Mouse (Mus musculus): ENCODE results near the gene Nop2.

The Nop2 gene

DNA sequence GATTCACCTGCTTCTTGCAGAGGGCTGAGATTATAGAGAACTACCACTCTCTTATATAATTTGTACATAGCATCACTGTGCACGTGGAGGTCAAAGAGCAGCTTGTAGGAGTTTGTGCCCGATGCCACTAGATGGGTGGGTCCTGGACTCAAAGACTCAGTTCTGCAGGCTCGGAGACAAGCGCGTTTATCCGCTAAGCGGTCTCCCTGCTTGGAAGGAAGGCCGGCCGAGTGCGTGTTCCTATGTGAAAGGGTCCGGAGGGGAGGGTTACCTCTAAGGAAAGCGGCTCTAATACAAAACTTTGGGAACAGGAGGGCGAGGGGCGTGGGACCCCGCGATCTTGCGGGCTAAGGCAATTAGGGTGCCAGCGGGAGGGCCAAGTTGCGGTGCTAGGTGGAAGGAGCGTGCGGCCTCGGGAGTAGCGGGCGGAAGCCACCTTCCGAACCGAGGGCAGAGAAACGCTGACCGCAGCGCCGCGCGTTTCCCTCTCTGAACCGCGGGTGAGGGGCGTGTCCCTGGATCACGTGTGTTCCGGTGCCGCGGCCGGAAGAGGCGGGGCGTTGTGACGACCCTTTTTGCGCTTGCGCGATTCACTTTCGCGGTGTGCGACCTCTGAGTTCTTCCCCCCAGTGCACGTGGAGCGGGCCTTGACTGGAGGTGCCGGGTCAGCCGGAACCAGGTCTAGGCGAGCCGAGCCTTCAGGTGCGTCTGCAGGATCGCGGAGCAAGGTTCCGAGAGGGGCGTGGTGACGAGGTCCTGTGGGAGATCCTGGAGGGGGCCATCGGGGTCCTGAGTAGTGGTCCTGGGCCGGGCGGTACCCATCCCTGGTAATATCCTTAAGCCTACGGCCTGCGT is at the start of gene Nop2:
TSS of gene Nop2 (plus strand) at position 608 of the 855 bp plus-strand sequence.
- peak; percentile 68 to 84 for DNase-seq (ENCODE audit: low spot score in 2 of 2)

DNA sequence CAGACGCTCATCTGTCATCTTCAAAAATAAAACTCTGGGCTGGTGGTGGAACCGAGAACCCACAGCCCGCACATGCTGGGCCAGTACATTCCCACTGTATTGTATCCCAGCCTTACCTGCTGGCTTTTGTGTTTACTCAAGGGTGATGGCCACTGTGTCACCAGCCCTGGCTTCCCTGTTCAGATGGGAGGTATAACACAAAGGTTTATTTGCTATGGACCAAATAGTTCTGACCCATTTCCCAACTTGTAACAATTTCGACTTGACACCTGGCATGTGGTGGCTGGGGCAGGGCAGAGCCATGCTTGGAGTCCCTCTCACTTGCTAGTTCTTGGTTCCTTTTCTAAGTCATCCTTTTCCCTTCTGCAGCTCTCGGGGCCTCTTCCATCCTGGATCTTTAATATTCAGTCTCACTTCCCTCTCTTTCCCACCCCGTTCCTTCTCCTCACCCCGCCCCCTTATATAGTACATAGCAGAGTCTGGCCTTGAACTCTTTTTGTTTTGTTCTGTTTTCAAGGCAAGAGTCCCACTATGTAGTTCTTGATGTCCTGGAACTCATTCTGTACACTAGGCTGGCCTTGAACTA is 48.8 kb upstream of the Nop2 start:
- no peak for DNase-seq (ENCODE audit: low spot score in 2 of 2)

DNA sequence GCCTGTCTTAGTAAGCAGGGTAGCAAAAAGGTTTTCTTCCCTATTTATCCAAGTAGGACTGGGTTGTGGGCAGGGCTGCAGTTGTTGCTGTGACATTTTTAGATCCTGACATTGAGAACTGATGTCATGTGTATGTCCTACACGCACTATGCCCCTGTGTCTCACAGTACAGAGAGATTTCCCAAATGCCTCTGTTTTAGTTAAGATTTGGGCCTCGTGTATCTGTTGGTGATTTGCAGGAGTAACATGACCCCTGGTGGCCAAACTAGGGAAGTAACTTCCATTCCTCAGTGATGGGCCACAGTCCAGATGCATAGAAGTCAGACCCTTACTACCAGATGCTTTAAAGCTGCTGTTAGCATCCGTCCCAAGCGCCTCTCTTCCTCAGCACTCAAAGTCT is 47.3 kb upstream of the Nop2 start:
- peak in 1 of 2 experiments; percentile 66 for DNase-seq (ENCODE audit: low spot score in 2 of 2)

DNA sequence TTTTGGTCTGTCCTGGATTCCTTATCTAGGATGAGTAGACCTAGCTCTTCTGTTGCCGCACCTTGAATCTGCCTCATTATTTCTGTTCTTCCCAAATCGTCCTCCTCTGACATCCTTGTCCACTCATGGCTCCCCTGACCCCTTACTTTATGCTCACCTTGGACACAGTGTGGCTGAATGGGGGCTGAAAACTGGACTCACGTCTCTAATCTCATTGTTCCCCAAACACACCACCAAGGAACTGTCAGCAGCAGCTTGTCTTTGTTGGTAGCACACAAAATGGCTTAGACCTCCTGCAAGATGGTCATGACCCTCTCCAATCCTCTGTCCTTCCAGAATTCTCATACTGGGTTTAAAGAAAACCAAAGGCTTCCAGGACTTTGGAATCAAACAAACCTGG is 43.8 kb upstream of the Nop2 start:
- DNase-seq (ENCODE audit: low spot score in 2 of 2), result no peak

DNA sequence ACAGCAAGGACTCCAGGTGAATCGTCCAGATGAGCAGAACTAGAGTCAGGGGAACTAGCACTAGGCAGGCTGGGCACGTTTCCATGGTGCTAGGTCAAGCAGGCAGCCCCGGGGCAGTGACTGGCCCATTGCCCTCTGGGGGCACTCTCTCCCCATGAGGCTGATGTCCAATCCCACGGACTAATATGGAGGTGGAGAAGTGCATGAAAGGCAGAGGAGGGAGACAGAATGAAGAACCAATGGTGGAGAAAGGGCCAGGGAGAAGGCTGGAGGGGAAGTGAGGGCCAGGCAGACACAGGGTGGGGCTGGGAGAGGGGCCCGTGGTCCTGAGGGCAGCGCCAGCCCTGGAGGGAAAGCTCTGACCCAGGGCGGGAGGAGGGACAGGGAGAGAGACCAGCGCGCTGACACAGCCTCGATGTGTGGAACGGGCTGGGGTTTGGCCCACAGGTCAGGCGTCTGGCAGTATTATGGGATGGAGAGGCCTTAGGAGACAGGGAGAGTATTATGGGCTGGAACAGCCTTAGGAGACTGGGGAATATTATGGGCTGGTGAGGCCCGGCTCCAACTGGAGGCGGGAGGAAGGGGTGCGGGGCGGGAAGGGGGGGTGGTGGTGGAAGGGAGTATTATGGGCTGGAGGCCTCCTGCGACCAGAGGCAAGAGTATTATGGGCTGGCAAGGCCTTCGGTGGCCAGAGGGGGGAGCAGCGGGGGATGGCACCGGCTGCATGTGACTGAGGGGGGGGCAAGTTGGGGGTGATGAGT is 43.0 kb upstream of the Nop2 start:
- DNase-seq (ENCODE audit: low spot score in 2 of 2), result peak; percentile 67 to 81

DNA sequence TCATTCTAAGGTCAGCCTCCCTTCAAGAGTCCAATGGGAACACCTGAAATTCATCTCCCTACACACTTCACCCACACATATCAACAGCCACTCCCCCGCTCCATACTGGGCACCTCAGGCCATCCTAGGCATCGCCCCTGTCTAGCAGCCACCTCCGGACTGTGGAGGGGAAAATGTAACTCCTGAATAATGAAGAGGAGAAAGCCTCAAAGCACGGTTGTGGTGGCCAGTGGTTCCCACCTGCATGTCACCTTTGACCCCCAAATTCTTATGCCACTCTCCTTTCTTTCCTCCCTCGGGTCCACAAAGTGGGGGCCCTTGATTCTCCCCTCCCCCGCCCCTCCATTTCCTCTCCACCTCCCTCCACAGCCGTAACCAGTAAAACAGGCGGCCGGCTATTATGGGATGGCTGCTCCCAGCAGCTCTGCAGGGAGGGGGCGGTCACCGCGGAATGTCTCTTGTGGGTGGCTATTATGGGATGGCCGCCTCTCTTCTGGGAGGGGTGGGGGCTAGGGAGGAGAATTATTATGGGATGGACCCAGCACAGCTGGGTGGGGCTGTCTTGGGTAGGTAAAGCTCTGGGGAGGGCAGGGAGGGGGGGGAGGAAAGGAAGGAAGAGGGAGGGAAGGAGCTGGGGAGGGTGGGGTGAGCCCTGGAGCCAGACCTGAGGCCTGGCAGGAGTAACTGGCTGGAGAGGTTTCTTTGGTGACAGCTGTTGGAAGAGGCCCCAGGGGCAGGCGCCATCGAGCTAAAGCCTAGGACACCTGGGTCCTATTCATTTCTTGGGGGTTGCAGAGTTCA is 42.0 kb upstream of the Nop2 start:
- peak; percentile 47 to 70 for DNase-seq (ENCODE audit: low spot score in 2 of 2)

DNA sequence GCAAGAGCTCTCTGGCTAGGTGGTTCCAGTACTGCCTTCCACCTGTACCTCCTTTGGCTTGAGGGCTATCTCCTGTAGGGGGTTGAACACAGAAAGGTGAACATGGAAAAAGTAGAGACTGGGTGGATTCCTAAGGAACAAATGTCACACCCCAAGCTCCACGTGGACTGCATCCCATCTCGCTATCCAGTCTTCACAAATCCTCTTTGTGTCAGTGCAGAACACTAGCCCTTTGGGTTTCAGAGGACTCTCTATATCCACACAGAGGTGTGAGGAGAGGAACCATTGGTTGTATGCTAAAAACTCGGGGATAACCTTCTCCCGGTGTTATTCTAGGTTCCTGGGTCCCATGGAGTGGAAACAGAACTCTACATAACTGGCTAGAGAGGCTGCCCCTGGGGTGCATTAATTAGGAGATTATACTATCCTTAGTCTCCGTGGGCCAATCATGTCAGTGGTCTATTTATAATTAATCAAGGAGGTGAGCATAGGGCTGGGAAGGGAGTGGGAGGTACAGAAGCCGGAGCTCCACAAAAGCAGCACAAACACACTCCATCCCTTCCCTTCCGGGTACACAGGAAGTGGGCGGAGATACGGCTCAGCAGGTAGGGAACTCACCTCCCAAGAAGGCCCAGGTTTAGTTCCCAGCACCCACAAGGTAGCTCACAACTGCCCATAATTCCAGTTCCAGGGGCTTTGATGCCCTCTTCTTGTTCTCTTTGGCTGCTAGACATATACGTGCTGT is 41.2 kb upstream of the Nop2 start:
- DNase-seq (ENCODE audit: low spot score in 2 of 2), result no peak

DNA sequence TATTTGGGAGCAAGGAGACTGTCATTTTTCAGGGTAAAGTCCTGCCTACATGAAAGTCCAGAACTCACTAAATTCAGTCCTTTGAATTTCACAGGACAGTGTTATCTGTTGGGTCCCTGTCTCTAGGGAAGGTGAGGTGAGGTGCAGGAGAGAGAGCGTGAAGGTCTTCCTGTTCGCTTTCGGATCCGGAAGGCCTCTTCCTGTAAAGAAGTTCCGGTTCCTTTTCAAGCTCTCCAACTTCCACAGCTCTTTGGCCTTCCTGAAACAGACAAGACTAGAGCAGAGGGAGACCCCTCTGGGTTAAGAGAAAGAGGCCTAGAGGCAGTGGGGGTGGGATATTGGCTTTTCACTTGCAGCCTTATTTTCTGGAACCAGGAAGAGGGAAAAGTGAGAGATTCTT is 39.3 kb upstream of the Nop2 start:
- DNase-seq (ENCODE audit: low spot score in 2 of 2), result no peak

DNA sequence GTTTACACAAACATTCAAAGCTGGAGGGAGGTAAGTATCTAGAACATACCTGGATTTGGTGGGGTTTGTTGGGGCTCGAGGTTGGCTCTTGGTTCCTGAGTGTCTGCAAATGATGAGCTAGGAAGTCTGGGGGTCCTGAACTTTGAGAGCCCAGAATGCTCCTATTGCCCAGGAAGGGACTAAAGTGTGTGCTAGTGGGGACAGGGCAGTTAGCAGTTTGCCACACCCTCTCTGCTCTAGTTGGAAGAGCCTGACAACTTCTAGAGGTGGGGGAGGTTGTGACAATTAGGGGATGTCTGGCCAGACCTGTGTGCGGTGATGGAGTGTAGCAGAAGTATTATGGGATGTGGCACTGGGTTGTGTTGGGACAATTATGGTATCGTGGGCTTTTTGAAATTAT is 36.9 kb upstream of the Nop2 start:
- DNase-seq (ENCODE audit: low spot score in 2 of 2), result no peak

DNA sequence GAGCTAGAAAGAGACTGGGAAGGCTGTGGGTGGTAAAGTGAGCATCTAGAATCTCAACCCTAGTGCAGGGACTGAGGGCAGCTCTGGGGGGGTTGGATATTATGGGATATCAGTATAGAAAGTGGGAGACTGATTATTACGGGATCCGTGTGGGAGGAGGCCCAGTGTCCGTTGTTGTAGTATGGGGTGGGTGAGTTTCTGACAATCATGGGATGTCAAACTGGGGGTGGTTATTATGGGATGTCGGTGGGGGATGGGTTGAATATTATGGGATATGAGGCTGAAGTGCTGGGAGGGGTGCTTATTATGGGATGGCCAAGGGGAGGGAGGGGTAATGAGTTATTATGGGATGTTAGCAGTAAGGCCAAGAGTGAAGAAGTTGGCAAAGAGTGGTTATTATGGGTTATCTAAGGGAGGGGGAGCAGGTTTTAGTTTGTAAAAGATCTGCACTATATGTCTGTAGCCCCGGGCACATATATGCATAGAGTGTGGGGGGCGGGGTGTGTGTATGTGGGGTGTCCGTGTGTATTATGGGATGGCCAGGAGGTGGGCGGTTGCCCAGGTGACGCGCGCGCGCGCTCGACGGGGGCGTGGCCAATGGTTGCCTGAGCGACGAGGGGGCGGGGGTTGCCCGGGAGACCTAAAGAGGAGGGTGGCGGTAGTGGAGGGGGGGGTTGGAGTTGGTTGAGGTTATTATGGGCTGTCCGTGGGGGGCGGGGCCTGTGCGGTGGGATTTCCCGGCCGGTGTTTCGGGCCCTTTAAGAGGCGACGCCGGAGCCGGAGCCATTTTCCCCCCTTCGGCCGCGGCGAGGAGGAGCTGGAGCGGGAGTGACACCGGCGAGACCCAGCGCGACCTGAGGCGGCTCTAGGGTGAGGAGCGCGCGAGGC is 36.1 kb upstream of the Nop2 start, which contains the start of gene Chd4:
TSS of gene Chd4 (plus strand) at position 591 of the 888 bp plus-strand sequence.
- DNase-seq (ENCODE audit: low spot score in 2 of 2), result peak; percentile 95 to 98

DNA sequence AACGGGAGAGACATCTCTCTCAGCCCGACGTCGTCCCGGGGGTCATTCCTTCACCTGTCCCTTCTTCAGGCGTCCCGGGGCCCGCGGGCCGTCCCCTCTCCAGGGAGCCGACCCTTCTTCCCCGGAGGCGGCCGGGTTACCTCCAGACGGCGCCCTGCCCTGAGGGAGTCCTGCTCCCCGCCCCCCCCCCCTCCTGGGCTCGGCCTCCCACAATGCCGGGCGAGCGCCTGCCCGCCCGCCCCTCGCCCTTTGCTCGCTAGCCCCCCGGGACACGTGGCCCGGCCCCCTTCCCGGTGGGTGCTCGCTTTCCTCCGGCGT is 35.5 kb upstream of the Nop2 start:
- no peak for DNase-seq (ENCODE audit: low spot score in 2 of 2)

DNA sequence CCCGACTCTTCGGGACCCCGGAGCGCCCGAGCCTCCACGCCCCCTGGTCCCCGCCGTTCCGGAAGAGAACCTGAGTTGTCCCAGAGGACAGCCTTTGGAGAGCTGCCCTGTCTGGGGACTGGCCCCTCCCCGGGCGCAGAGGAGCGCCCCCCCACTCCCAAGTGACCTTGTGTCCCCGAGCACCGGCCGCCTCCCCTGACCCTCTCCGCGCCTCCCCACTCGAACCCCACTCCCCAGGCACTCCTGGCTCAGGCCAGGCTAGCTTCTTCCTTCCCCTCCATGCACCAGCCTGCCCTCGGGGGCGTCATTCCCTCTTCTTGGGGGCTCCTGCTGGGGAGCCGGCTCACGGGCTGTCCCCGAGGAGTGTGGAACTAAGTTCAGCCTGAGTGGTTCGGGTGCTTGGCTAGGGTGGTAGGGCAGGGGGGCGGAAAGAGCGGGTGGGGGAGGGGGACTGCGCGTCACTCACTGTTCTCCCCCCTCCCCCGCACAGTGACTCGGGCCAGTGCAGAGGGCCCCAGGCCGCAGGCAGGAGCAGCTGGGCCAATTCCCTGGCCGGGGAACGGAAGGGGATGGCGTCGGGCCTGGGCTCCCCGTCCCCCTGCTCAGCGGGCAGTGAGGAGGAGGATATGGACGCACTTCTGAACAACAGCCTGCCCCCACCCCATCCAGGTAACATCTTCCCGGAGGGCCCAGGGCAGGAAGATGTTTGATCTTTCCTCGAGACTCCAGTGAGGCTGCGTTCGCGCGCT is 34.9 kb upstream of the Nop2 start:
- DNase-seq (ENCODE audit: low spot score in 2 of 2), result peak in 1 of 2 experiments; percentile 62

DNA sequence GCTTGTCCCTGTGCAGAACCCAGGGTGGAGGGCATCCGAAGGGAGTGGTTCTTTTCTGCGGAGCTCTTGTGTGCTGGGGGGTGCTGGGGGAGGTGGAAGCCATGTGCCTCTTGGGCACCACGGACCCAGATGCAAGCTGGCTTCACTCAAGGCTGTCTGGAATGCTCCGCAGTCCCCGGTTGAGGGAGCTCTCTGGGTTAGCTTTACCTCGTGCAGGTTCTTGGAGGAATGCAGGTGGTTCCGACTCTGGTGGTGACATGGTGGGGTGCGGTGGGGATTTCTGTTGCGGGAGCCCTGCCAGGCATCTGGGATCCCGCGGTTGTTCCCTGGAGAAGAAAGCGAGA is 34.4 kb upstream of the Nop2 start:
- no peak for DNase-seq (ENCODE audit: low spot score in 2 of 2)

DNA sequence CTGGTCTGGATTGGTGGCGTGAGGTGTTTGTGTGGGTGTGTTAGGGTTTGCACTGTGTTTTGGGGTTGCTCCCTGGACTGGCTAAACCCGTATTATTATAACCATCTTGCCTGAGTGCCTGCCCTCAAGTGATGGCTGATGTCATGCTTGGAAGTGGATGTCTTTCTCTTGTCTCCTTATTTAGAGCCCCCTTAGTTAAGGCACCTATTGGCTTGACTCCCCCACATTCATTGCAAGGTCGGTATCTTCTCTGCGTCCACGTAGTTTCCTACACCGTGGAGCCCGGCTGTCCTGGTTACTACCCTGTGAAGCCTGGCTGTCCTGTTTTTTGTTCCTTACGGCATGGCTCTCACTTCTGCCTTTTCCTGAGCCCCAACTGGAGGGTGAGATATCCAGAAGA is 33.8 kb upstream of the Nop2 start:
- DNase-seq (ENCODE audit: low spot score in 2 of 2), result no peak

DNA sequence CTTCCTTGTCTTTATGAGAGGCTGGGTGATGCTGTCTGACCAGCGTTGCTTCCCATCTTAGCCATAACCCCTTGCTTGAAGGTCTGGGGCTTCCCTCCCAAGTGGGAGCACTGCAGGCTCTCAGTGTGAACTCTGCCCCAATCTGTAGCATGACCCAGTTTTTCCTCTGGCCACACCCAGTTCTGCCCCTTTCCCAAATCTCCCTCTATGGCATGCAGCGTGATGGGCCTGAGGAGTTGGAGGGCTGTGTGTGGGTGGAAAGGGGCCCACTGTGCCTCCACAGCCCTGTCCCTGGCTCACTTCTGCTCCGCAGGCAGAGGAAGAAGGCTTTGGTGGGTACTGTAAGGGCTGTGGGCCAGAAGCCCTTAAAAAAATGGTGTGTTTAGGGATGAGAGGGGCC is 33.2 kb upstream of the Nop2 start:
- no peak for DNase-seq (ENCODE audit: low spot score in 2 of 2)

DNA sequence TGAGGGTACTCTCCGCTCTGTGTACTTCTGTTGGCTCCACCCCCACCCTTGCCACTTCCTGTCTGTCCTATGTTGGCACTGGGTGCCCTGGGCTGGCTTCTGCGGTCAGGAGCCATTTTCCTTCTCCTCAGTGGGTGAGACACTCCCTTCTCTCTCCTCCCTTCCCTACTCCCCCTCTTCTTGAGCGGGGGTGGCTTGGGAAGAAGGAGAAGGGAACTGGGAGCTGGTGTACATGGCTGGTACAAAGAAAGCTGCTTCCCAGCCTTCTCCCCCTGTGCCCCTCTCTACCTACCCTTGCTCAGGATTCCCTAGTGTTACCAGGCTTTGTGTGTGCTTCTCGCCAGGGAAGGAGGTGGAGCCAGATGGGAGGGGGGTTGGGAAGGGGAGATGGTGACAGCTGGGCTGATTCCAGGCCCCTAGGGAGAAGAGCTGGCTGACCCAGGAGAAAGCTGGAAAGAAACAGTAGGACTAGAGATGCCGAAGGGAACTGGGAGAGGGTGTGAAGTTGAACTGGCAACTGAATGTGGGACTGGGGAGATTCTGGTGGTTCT is 32.2 kb upstream of the Nop2 start:
- DNase-seq (ENCODE audit: low spot score in 2 of 2), result peak in 1 of 2 experiments; percentile 58

DNA sequence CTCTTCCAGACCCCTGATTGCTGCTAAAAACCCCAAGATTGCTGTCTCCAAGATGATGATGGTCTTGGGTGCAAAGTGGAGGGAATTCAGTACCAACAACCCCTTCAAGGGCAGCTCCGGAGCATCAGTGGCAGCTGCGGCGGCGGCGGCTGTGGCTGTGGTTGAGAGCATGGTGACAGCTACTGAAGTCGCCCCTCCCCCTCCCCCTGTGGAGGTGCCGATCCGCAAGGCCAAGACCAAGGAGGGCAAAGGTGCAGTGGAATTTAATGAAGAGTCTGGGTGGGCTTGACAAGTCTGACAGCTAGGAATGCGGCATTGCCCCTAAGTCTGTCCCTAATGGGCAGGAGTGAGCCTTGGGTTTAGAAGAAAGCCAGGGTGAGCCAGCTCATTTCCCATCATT is 30.3 kb upstream of the Nop2 start:
- no peak for DNase-seq (ENCODE audit: low spot score in 2 of 2)

DNA sequence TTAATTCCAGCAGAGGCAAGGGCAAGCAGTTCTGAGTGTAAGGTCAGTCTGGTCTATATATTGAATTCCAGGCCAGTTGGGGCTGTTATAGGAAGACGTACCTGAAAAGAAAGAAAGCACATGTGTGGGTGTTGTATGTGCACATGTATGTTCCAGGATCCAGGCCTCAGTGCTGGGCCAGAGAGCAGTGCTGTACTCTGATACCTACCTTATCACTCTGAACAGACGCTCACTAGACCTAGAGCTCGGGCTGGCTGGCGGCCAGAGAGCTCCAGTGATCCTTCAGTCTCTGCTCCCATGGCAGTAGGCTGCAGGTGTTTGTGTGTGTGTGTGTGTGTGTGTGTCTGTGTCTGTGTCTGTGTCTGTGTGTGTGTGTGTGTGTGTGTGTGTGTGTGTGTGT is 27.5 kb upstream of the Nop2 start:
- DNase-seq (ENCODE audit: low spot score in 2 of 2), result no peak

DNA sequence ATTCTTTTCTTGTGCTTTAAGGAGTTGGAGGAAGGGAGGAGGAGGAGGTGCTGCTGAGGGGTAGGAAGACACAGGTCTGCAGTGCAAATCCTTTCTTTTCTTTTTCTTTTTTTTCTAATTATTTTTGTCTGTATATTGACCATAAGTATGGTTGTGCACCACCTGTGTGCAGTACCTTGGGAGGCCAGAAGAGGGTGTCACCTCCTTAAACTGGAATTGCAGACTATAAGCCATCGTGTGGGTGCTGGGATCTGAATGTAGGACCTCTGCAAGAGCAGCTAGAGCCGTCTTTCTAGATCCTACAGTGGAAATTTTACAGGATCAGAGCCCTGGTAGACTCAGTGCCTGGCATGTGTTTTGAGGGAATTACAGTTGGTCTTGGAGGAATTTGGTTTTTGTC is 24.0 kb upstream of the Nop2 start:
- DNase-seq (ENCODE audit: low spot score in 2 of 2), result no peak
